Mouse (Mus musculus): ENCODE data around the gene Pnmal2. TPM values are rescaled to one million over a fixed set of nuclear protein-coding genes. Genes with fewer than 3 reads are reported as not detected.

The Pnmal2 gene
- polyA plus RNA-seq, 1 experiment from 2014 or later = 0.06 TPM

- Histone ChIP-seq H3K27ac (ENCODE audit: low read depth) (no peak overlapping the region), H3K36me3 (replicated peaks; ENCODE audit: insufficient read depth, low read length) (peaks cover 61% of the 10 kb centered on the region), H3K4me2 (ENCODE audit: low read depth, low read length) (no peak overlapping the region), H3K27me3 (ENCODE audit: insufficient read depth, low read length) (no peaks in the 10 kb centered on the region), H3K4me3 (ENCODE audit: low read depth, low read length) (no peak overlapping the region), H3K9ac (replicated peaks) (no peak overlapping the region), H3K9me3 (ENCODE audit: low read length) (no peaks in the 10 kb centered on the region), H3K4me1 (ENCODE audit: insufficient read depth) (peaks cover 9% of the 10 kb centered on the region)
- no peak for TF ChIP-seq CTCF (IDR thresholded peaks at IDR 0.05; ENCODE audit: low read depth)
- no peak for DNase-seq
- ATAC-seq = no peak
- WGBS (ENCODE audit: insufficient replicate concordance) = 91% methylated on average over 32 of the region's 32 CpGs
These were observed 28.8 kb upstream of the Pnmal2 start for GRCm38 (mm10) chr7:16915461-16916340.

GRCm38 (mm10) chr7:16916342-16917265, 27.9 kb upstream of the Pnmal2 start:
- no peaks in the 10 kb centered on the region for H3K27me3 ChIP-seq (ENCODE audit: insufficient read depth, low read length)
- ATAC-seq (no peak), DNase-seq (no peak)
- no peak overlapping the region for H3K27ac ChIP-seq (ENCODE audit: low read depth)
- no peak overlapping the region for H3K4me3 ChIP-seq (ENCODE audit: low read depth, low read length)
- H3K9me3 ChIP-seq (ENCODE audit: low read length) = no peaks in the 10 kb centered on the region
- 76% methylated on average over 29 of the region's 30 CpGs for WGBS (ENCODE audit: insufficient replicate concordance)
- peaks cover 16% of the 10 kb centered on the region for H3K4me1 ChIP-seq (ENCODE audit: insufficient read depth)
- no peak for TF ChIP-seq CTCF (IDR thresholded peaks at IDR 0.05; ENCODE audit: low read depth)
- TF ChIP-seq EP300 (IDR thresholded peaks at IDR 0.05; ENCODE audit: low read depth) = no peak
- no peak overlapping the region for H3K9ac ChIP-seq (replicated peaks)
- no peak overlapping the region for H3K4me2 ChIP-seq (ENCODE audit: low read depth, low read length)
- peaks cover 64% of the 10 kb centered on the region for H3K36me3 ChIP-seq (replicated peaks; ENCODE audit: insufficient read depth, low read length)

GRCm38 (mm10) chr7:16917447-16917846, 27.0 kb upstream of the Pnmal2 start:
- H3K9ac ChIP-seq (replicated peaks) = no peak overlapping the region
- no peak for DNase-seq
- 89% methylated on average over 11 of the region's 11 CpGs for WGBS (ENCODE audit: insufficient replicate concordance)
- no peak overlapping the region for H3K4me2 ChIP-seq (ENCODE audit: low read depth, low read length)
- no peak overlapping the region for H3K27ac ChIP-seq (ENCODE audit: low read depth)
- peaks cover 25% of the 10 kb centered on the region for H3K4me1 ChIP-seq (ENCODE audit: insufficient read depth)
- H3K36me3 ChIP-seq (replicated peaks; ENCODE audit: insufficient read depth, low read length) = peaks cover 64% of the 10 kb centered on the region
- H3K4me3 ChIP-seq (ENCODE audit: low read depth, low read length) = no peak overlapping the region
- H3K9me3 ChIP-seq (ENCODE audit: low read length) = no peaks in the 10 kb centered on the region
- TF ChIP-seq CTCF (IDR thresholded peaks at IDR 0.05; ENCODE audit: low read depth) (no peak), EP300 (IDR thresholded peaks at IDR 0.05; ENCODE audit: low read depth) (no peak)
- ATAC-seq = no peak
- H3K27me3 ChIP-seq (ENCODE audit: insufficient read depth, low read length) = no peaks in the 10 kb centered on the region

- Histone ChIP-seq H3K4me1 (ENCODE audit: insufficient read depth) (peaks cover 31% of the 10 kb centered on the region), H3K4me3 (ENCODE audit: low read depth, low read length) (no peak overlapping the region), H3K9ac (replicated peaks) (no peak overlapping the region), H3K4me2 (ENCODE audit: low read depth, low read length) (no peak overlapping the region), H3K27ac (ENCODE audit: low read depth) (no peak overlapping the region), H3K9me3 (ENCODE audit: low read length) (no peaks in the 10 kb centered on the region), H3K27me3 (ENCODE audit: insufficient read depth, low read length) (no peaks in the 10 kb centered on the region), H3K36me3 (replicated peaks; ENCODE audit: insufficient read depth, low read length) (peaks cover 64% of the 10 kb centered on the region)
- DNase-seq (no peak), ATAC-seq (no peak)
- no peak for TF ChIP-seq CTCF (IDR thresholded peaks at IDR 0.05; ENCODE audit: low read depth)
- TF ChIP-seq EP300 (IDR thresholded peaks at IDR 0.05; ENCODE audit: low read depth) = no peak
- 86% methylated on average over 9 of the region's 9 CpGs for WGBS (ENCODE audit: insufficient replicate concordance)
These were observed 26.5 kb upstream of the Pnmal2 start for GRCm38 (mm10) chr7:16918014-16918413.

- H3K4me3 ChIP-seq (ENCODE audit: low read depth, low read length) = no peak overlapping the region
- H3K36me3 ChIP-seq (replicated peaks; ENCODE audit: insufficient read depth, low read length) = peaks cover 64% of the 10 kb centered on the region
- H3K4me2 ChIP-seq (ENCODE audit: low read depth, low read length) = no peak overlapping the region
- DNase-seq = no peak
- no peak for ATAC-seq
- no peaks in the 10 kb centered on the region for H3K9me3 ChIP-seq (ENCODE audit: low read length)
- no peaks in the 10 kb centered on the region for H3K27me3 ChIP-seq (ENCODE audit: insufficient read depth, low read length)
- TF ChIP-seq CTCF (IDR thresholded peaks at IDR 0.05; ENCODE audit: low read depth) (no peak), EP300 (IDR thresholded peaks at IDR 0.05; ENCODE audit: low read depth) (no peak)
- WGBS (ENCODE audit: insufficient replicate concordance) = 91% methylated on average over 3 of the region's 3 CpGs
- peaks cover 31% of the 10 kb centered on the region for H3K4me1 ChIP-seq (ENCODE audit: insufficient read depth)
- no peak overlapping the region for H3K9ac ChIP-seq (replicated peaks)
- H3K27ac ChIP-seq (ENCODE audit: low read depth) = no peak overlapping the region
These were observed 25.8 kb upstream of the Pnmal2 start for GRCm38 (mm10) chr7:16918670-16919069.
